ENCODE assay signal across 14 mouse cellular contexts in the genomic region with DNA sequence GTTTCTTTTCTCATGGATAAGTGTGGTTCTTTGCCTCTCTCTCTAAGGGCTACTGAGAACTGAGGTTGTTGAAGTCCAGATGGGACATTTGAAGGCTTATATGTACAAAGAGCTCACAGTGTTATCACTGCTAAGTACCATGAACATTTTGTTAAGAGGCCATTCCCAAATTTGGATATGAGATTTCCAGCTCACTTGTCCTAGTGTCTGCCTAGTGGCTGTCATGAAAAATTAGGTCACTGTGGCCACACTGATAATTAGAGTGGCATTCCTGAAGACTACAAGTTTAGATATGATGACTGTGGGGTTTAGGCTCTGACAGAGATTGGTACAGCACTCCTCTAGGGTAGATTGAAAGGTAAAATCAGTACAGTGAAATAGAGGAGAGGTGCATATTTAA.
"Had no signal": no experiment of that assay in that cellular context is flagged by ENCODE, and none has a peak within 500 bp of the region (broad histone marks: within the 10 kb centered on the region; RNA-seq: fewer than 3 reads in every experiment).

No protein-coding gene starts in this region.

- H3K27ac ChIP-seq: limb, embryonic 15.5 days; liver, embryonic 12.5 days; midbrain, embryonic 10.5 days; neural tube, embryonic 15.5 days had no signal

- H3K9me3 ChIP-seq: limb, embryonic 15.5 days; liver, embryonic 12.5 days; midbrain, embryonic 10.5 days; neural tube, embryonic 15.5 days had no signal

- H3K4me3 ChIP-seq: limb, embryonic 15.5 days; liver, embryonic 12.5 days; midbrain, embryonic 10.5 days; myocyte; neural tube, embryonic 15.5 days had no signal

- H3K9ac ChIP-seq: limb, embryonic 15.5 days; liver, embryonic 12.5 days; lung, embryonic 14.5 days; neural tube, embryonic 15.5 days had no signal

- H3K27me3 ChIP-seq: limb, embryonic 15.5 days; liver, embryonic 12.5 days; neural tube, embryonic 15.5 days had no signal

- H3K36me3 ChIP-seq: neural tube, embryonic 15.5 days had no signal

- H3K4me1 ChIP-seq: limb, embryonic 15.5 days had no signal

- ATAC-seq: liver, embryonic 12.5 days had no signal

- DNase-seq: kidney, postnatal 14 days; lung, embryonic 14.5 days; lung, postnatal 10 days; lung, postnatal 4 days; midbrain, embryonic 14.5 days; right cerebral cortex, postnatal 4 days; spleen, adult 18-20 months; thymus, adult 18-20 months; thymus, postnatal 14 days had no signal

- H3K4me2 ChIP-seq: limb, embryonic 15.5 days; liver, embryonic 12.5 days; lung, embryonic 14.5 days; neural tube, embryonic 15.5 days had no signal
